Mouse (Mus musculus) adrenal gland, postnatal 36 days (tissue): ENCODE data around the gene Chpt1. TPM values are rescaled to one million over a fixed set of nuclear protein-coding genes. Genes with fewer than 3 reads are reported as not detected.

Experiments
- DNase-seq, 2 experiments: peaks; one replicate each; pipeline ENCODE4 v3.0.0; 2021; ENCODE audit warnings: mixed read lengths in 1 of 2
- total RNA-seq, 2 experiments: library from RNA; stranded (reverse); gene quantifications; 2 replicates each; pipeline ENCODE4 v1.2.3; 2021

The Chpt1 gene
- total RNA-seq, 2 experiments from 2014 or later, result 342 to 431 TPM

- DNase-seq, result no peak
These were observed 99.7 kb downstream of the Chpt1 start for GRCm38 (mm10) chr10:88404220-88404619.

GRCm38 (mm10) chr10:88403021-88403420, 100.9 kb downstream of the Chpt1 start:
- DNase-seq, result no peak

Other genes starting within 250 kb of the Chpt1 start
- gene Dram1, start 125.0 kb downstream of the Chpt1 start, total RNA-seq, result 10 to 100 TPM; 10.6 to 19.6 TPM
- 10 to 100 TPM; 25.2 to 28.7 TPM for gene Gnptab, start 124.9 kb downstream of the Chpt1 start, total RNA-seq
- gene Sycp3, start 44.5 kb downstream of the Chpt1 start, total RNA-seq, result 1 to 10 TPM; 1.1 to 3.9 TPM
- 1 to 10 TPM; 1.2 to 2.0 TPM for gene Mybpc1, start 101.1 kb upstream of the Chpt1 start, total RNA-seq
- gene Spic, start 180.9 kb upstream of the Chpt1 start, total RNA-seq, result 1 to 10 TPM in 1 of 2 experiments, under 1 TPM in 1; 0.66 to 2.0 TPM
- gene Arl1, start 226.8 kb upstream of the Chpt1 start, total RNA-seq, result 100 to 1,000 TPM; 102 to 109 TPM